Mouse (Mus musculus) erythroblast, embryonic 14.5 days (primary cell): ENCODE data around the gene Naa10. TPM values are rescaled to one million over a fixed set of nuclear protein-coding genes. Genes with fewer than 3 reads are reported as not detected.

Source experiments
- H3K27me3 ChIP-seq: 2 replicates; pipeline ENCODE4 v1.6.1; 2012; ENCODE audit warnings: inconsistent platforms; ENCODE audit not compliant: control insufficient read depth
- H3K36me3 ChIP-seq: 2 replicates; pipeline ENCODE4 v1.6.1; 2012; ENCODE audit warnings: mild to moderate bottlenecking, inconsistent platforms; ENCODE audit not compliant: control insufficient read depth
- H3K4me1 ChIP-seq: 2 replicates; pipeline ENCODE4 v1.6.1; 2012; ENCODE audit warnings: inconsistent platforms; ENCODE audit not compliant: control insufficient read depth
- H3K4me3 ChIP-seq: replicated peaks from 2 replicates; pipeline ENCODE3; 2012; ENCODE audit warnings: moderate library complexity, mild to moderate bottlenecking, inconsistent platforms
- H3K9me3 ChIP-seq: 2 replicates; pipeline ENCODE4 v1.6.1; 2012; ENCODE audit warnings: low read length, inconsistent platforms, mixed read lengths; ENCODE audit not compliant: control insufficient read depth
- GATA1 ChIP-seq: IDR thresholded peaks from 2 replicates; pipeline ENCODE4 v1.6.1; 2012; ENCODE audit warnings: low read length, inconsistent platforms, mixed read lengths
- TAL1 ChIP-seq: IDR thresholded peaks from 3 replicates; pipeline ENCODE4 v1.6.1; 2012; ENCODE audit warnings: low read length, inconsistent platforms, mixed read lengths
- polyA plus RNA-seq: library from polyadenylated mRNA; stranded (reverse); fragments of >175 nt; gene quantifications from 2 replicates; pipeline ENCODE4 v1.2.3, GENCODE M21; 2012

The Naa10 gene
- polyA plus RNA-seq, 1 experiment, result 17.2 TPM

DNA sequence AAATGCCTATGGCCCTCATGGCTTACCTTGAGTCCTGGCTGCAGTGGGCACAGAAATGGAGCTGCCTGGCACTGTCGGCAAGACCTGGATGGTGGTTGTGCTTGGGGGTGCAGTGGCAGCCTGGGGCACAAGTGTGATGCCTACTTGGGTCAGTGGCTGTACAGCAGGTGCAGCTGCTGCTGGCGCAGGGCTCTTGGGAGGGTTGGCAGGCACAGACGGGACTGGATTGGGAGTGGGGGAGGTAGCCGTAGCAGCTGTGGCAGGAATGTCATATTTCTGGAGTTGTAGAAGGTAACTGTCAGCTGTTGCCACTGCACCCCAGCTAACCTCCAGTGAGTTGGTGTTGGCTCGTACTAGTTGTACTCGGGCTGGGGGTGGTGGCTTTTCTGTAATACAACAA is 33.2 kb upstream of the Naa10 start:
- Histone ChIP-seq H3K9me3 (peaks cover 3% of the 10 kb centered on the region; the same call in 1 of the 2 replicates), H3K36me3 (peaks cover 100% of the 10 kb centered on the region), H3K4me3 (no peak overlapping the region), H3K27me3 (peaks cover 4% of the 10 kb centered on the region; the same call in 1 of the 2 replicates), H3K4me1 (no peaks in the 10 kb centered on the region; the same call in none of the 2 replicates)
- no peak for TF ChIP-seq TAL1
- TF ChIP-seq GATA1, result no peak

DNA sequence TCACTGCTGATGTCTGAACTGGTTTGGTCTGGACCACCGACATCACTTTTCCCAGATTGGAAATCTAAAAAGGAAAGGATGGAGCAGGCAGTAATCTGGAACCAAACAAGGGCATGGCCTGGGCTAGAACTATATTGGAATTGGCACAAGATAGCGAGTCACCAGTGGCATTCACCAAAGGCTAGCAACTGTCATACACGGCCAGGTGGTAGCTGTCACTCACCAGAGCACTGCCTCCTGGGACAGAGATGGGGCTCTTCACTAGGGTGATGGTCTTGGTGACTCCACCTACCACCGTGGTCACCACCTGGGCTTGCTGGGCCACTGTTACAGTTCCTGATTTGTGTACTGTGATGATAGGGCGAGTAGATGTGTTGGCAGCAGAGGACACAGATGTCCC is 30.9 kb upstream of the Naa10 start:
- H3K4me1 ChIP-seq, result peaks cover 3% of the 10 kb centered on the region
- TF ChIP-seq TAL1, result no peak
- TF ChIP-seq GATA1, result no peak
- H3K9me3 ChIP-seq, result peaks cover 3% of the 10 kb centered on the region; the same call in 1 of the 2 replicates
- peaks cover 4% of the 10 kb centered on the region; the same call in 1 of the 2 replicates for H3K27me3 ChIP-seq
- no peak overlapping the region for H3K4me3 ChIP-seq
- peaks cover 100% of the 10 kb centered on the region for H3K36me3 ChIP-seq

DNA sequence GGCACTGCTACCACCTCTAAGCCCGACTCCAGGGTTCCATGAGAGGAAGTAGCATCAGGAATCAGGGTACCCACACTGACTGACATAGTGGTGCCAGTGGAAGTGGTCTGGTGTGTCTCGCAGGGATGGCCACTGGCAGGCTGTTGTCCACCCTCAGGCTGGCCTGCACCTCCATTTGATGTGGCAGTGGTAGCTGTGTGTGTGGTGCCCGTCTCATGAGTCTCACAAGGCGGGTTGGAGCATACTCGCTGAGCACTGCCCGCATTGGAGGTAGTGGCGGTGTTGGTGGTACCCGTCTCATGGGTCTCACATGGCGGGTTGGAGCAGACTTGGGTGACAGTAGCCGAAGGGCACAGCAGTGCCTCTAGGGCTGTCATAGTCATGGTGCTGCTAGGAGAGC is 27.6 kb upstream of the Naa10 start:
- H3K4me1 ChIP-seq, result peaks cover 6% of the 10 kb centered on the region
- no peak overlapping the region for H3K4me3 ChIP-seq
- H3K27me3 ChIP-seq, result peaks cover 4% of the 10 kb centered on the region; the same call in 1 of the 2 replicates
- TF ChIP-seq TAL1, result no peak
- TF ChIP-seq GATA1, result no peak
- peaks cover 3% of the 10 kb centered on the region; the same call in 1 of the 2 replicates for H3K9me3 ChIP-seq
- H3K36me3 ChIP-seq, result peaks cover 100% of the 10 kb centered on the region

DNA sequence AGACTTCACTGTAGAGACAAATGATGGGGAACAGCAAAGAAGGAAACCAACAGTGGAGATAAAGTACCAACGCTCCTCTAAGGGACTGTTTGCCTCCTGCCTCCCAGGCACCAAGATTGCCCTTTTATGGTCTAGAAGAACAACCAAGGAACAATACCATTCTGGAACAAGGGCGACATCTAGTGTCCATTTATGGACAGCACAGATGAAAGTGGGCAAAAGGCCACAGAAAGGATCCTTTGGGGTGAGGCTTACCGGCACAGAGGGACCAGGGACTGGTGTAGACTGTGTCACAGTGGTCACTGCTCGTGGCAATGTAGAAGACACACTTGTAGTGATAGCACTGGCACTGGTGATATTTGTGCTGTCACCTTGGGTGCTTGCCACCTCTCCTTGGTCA is 26.9 kb upstream of the Naa10 start:
- peaks cover 100% of the 10 kb centered on the region for H3K36me3 ChIP-seq
- peaks cover 4% of the 10 kb centered on the region; the same call in 1 of the 2 replicates for H3K27me3 ChIP-seq
- H3K4me1 ChIP-seq, result peaks cover 6% of the 10 kb centered on the region
- H3K4me3 ChIP-seq, result no peak overlapping the region
- no peak for TF ChIP-seq GATA1
- TF ChIP-seq TAL1, result no peak
- peaks cover 3% of the 10 kb centered on the region; the same call in 1 of the 2 replicates for H3K9me3 ChIP-seq

DNA sequence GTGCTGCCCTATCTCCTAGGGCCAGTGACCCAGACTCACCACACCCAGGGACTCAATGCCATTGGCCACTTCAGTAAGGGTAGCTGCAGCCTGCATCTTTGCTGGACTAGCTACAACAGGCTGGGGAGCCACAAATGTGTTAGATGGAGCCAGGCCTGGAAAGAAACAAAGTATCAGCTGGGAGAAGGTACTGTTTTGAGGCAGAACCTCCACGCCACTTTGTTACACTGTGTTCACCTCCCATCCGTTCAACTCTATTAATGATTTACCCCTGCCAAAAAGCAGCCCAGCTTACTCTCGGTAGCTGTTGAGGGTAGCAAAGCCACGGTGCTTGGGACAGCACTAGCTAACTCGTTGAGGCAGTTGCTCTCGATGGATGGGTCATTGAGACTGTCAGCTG is 25.2 kb upstream of the Naa10 start:
- H3K9me3 ChIP-seq, result no peaks in the 10 kb centered on the region
- H3K36me3 ChIP-seq, result peaks cover 100% of the 10 kb centered on the region
- H3K27me3 ChIP-seq, result peaks cover 4% of the 10 kb centered on the region; the same call in 1 of the 2 replicates
- peaks cover 6% of the 10 kb centered on the region for H3K4me1 ChIP-seq
- TF ChIP-seq GATA1 (no peak), TAL1 (no peak)
- H3K4me3 ChIP-seq, result no peak overlapping the region

DNA sequence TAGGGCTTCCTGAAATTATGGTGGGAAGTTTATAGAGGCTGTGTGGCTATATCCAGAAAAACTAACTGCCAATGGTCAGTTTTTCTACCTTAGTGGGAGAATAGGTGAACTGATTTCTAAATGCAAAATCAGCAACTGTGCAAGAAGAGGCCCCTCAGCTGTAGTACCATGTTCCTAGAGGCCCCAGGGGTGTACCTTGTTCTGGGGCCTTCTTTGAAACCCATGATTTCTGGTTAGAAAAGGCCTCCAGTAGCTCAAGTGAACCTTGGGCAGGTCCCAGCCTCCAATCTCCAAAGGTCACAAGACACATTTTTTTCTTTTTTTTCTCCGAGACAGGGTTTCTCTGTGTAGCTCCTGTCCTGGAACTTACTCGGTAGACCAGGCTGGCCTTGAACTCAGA is 20.6 kb upstream of the Naa10 start:
- Histone ChIP-seq H3K4me3 (no peak overlapping the region), H3K27me3 (no peaks in the 10 kb centered on the region; the same call in 1 of the 2 replicates), H3K9me3 (no peaks in the 10 kb centered on the region), H3K4me1 (peaks cover 3% of the 10 kb centered on the region), H3K36me3 (peaks cover 69% of the 10 kb centered on the region)
- TF ChIP-seq TAL1, result no peak
- no peak for TF ChIP-seq GATA1

DNA sequence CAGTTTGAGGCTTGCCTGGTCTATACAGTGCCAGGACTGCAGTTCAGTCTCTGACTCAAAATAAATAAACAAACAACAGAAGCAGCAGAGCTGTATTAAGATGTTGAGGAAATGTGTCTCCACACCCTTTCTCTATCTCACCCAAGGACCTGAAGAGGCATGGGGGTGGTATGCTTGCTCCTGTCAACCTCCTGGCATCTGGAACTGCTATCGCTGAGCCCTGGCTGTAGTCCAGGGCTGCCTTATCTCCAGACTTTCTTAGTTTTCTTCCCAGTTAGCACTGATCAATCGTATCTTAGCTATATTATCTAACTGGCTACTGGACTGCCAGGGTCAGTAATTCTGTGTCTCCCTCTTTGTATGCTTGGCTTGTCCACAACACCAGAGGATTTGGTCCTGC is 20.1 kb upstream of the Naa10 start:
- peaks cover 65% of the 10 kb centered on the region for H3K36me3 ChIP-seq
- no peaks in the 10 kb centered on the region; the same call in 1 of the 2 replicates for H3K4me1 ChIP-seq
- H3K4me3 ChIP-seq, result no peak overlapping the region
- TF ChIP-seq GATA1 (no peak), TAL1 (no peak)
- H3K27me3 ChIP-seq, result no peaks in the 10 kb centered on the region
- no peaks in the 10 kb centered on the region for H3K9me3 ChIP-seq

DNA sequence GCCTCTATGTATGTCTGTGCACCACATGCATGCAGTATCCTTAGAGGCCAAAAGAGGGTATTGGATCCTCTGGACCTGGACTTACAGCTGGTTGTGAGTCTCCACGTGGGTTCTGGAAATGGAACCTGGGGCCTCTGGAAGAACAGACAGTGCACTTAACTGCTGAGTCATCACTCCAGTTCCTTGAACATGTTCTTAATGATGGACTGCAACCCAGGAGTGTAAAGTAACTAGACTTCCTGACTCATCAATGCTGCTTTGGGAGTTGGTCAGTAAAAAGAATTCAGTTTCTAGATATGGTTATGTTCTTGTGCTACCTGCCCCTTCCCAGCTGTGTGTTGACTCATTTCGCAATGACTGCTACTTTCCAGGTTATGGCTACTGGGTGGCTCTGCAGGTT is 10.1 kb upstream of the Naa10 start:
- H3K9me3 ChIP-seq, result no peaks in the 10 kb centered on the region
- no peaks in the 10 kb centered on the region for H3K27me3 ChIP-seq
- H3K36me3 ChIP-seq, result no peaks in the 10 kb centered on the region
- H3K4me1 ChIP-seq, result peaks cover 37% of the 10 kb centered on the region
- no peak for TF ChIP-seq TAL1
- no peak for TF ChIP-seq GATA1
- no peak overlapping the region for H3K4me3 ChIP-seq

DNA sequence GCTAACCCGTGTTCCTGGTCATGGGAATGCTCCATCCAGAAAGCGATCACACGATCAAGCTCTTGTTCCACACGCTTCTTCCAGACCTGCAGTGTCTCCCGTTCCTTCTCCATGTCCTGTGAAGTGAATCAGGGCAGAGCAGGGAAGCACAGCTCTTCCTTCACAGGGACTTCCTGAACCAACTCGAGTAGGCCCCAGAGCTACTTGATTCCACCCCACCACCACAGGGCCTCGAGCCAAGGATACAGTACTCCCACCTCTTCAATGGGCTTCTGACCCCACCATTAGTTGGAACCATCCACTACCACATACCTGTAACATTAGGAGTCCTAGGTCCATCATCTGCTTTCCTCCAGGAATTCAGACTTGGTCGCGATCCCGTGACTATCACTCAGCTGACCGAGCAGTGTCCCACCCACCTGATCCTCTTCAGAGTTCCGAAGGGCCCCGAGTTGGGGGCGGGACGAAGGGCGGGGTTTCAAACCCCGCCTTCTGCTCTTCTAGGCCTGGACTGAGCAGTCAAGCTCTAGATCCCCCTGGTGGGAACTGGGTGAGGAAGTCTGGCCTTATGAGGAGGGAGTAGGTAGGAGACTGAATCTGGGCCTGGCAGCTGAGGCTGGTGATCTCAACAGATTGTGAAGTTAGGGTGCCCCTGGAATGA is 8.8 kb upstream of the Naa10 start, which contains the start of gene Renbp:
Renbp (minus strand) TSS at position 449 of the 661 bp plus-strand sequence.
- H3K36me3 ChIP-seq, result no peaks in the 10 kb centered on the region
- no peak for TF ChIP-seq TAL1
- TF ChIP-seq GATA1, result no peak
- H3K27me3 ChIP-seq, result no peaks in the 10 kb centered on the region
- peaks cover 37% of the 10 kb centered on the region for H3K4me1 ChIP-seq
- H3K9me3 ChIP-seq, result no peaks in the 10 kb centered on the region
- H3K4me3 ChIP-seq, result peak within 1 kb of the TSS; percentile 51

DNA sequence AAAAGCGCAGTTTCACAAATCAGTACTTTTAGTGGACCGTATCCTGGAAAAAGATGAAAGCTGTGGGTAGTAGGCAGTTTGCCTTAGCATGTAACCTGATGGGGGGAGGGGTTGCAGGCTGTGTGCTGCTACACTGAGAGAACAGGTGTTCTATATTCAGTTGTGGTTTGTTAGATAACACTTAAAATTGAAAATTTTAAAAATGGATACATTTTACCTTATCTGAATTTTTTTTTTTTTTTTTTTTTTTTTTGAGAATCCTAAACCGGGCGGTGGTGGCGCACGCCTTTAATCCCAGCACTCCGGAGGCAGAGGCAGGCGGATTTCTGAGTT is 772 bp upstream of the Naa10 start:
- Histone ChIP-seq H3K36me3 (peaks cover 26% of the 10 kb centered on the region), H3K27me3 (peaks cover 4% of the 10 kb centered on the region; the same call in 1 of the 2 replicates)
- no peak for TF ChIP-seq GATA1
- no peak for TF ChIP-seq TAL1

More for the DNA sequence above, 772 bp upstream of the Naa10 start:
- Histone ChIP-seq H3K4me3 (peak overlapping the region; percentile 83), H3K4me1 (peaks cover 28% of the 10 kb centered on the region), H3K9me3 (peaks cover 8% of the 10 kb centered on the region; the same call in 1 of the 2 replicates)
